Mouse (Mus musculus): ENCODE data around the gene Wnt5a.

Gene Wnt5a

DNA sequence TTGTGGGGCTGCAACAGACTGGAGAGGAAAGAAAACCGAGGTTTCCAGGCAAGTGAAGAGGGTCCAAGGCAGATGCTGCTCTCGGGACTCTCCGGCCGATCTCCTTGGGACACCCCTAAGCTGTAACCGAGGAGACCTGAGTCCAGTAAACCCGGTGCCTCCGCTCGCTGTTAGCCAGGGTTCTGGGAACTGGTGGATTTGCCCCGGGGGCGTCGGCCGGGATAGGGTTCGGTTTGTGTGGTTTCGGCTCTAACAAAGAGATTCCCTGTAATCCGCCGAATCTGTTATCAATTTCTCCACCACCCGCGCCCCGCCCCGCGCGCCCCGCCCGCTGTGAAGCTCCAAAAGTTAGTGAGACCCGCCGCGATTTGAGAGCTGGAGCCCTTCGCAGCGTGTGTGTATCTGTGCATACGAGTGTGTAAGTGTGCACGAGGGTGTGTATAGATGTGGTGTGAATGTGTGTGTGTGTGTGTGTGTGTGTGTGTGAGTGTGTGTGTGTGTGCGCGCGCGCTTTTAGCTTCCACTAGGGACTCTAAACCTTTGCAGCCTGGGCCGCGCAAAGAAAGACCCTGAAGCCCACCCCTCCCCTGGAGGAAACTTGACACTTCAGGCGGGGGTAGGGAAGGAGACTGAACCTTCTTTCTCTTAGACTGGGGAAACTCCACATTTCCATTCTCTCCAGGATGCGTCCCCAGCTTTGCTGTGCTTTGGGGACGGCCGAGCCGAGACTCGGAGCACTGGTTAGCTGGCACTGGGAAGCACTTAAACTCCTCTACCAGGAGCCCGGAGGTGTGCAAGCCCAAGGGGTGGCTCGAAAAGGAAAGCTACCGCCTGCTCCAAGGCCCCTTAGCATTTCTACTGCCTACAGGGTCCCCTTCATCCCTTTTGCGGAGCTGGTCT lies 5.1 kb downstream of the Wnt5a start:
- DNase-seq (ENCODE audit: low spot score in 2 of 2): peak in 1 of 2 experiments; percentile 26

- DNase-seq (ENCODE audit: low spot score in 2 of 2): peak in 1 of 2 experiments; percentile 50
Observed at GRCm38 (mm10) chr14:28510341-28511028, 5.9 kb downstream of the Wnt5a start.

DNA sequence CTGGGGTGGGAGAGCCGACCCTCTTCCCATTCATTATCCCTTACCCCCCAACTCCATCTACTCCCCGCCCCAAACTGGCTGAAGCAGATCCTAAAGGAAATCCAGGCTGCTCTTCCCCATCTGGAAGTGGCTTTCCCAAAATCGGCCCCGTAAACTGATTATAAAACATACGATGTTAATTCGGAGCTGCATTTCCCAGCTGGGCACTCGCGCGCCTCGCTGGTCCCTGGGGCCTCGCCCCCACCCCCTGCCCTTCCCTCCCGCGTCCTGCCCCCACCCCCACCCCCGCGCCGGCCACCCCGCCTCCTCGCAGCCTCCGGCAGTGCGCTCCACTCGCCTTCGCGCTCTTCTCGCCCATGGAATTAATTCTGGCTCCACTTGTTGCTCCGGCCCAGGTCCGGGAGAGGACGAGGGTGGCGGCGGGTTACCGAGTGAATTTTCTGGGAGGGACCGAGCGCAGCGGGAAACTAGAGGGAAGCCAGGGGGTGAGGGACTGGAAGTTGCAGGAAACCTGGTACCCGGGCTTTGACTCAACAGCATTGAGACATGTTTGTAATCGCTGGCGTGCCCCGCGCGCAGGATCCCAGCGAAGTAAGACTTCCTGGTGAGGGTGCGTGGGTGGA lies 6.6 kb downstream of the Wnt5a start:
- DNase-seq (ENCODE audit: low spot score in 2 of 2): peak in 1 of 2 experiments; percentile 15

DNA sequence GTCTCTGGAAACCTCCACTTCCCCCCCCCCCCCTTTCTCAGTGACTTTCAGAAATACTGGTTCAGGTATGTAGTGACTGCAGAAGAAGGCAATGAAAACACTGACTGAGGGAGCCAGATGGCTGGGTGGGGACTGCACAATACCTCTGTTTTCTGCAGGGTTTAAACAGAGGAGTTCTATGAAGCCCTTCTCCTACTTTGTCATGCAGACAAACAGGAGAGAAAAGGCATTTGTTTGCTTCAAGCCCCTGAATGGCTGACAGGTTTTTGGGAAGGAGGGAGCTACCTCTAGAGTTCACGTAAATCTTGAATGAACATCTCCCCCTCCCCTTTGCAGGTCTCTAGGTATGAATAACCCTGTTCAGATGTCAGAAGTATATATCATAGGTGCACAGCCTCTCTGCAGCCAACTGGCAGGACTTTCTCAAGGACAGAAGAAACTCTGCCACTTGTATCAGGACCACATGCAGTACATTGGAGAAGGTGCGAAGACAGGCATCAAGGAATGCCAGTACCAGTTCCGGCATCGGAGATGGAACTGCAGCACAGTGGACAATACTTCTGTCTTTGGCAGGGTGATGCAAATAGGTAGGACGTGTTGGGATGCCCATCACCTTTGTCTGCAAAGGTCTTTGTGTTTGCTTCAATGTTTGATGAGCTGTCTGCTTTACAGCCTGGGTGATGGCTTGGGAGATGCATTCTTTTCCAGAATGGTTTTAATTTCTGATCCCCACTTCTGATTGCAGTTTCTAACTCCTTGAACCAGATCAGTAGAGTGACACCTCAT lies 8.4 kb downstream of the Wnt5a start:
- no peak for DNase-seq (ENCODE audit: low spot score in 2 of 2)

- no peak for DNase-seq (ENCODE audit: low spot score in 2 of 2)
Observed at GRCm38 (mm10) chr14:28514171-28514570, 9.6 kb downstream of the Wnt5a start.

GRCm38 (mm10) chr14:28515331-28515730 lies 10.8 kb downstream of the Wnt5a start:
- DNase-seq (ENCODE audit: low spot score in 2 of 2): no peak

- DNase-seq (ENCODE audit: low spot score in 2 of 2): no peak
Observed at GRCm38 (mm10) chr14:28517631-28518560, 13.3 kb downstream of the Wnt5a start.

DNA sequence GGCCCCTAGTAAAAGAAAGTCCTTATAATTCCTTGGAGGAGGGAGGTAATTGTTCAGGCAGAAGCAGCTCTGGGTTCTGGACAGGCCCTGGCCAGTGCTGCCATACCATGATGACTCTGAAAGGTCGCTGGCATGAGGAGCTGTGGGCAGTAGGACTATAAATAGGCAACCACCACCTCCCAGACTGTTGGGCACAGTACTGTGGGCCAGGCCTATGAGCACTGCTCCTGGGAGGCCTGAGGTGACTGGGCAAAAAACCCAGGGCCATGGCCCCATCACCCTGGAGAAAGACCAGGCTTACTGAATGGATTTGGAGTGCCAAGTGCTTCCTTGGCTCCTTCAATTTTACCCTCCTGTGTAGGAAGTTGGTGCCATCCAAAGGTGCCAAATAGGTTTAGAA lies 16.6 kb downstream of the Wnt5a start:
- DNase-seq (ENCODE audit: low spot score in 2 of 2): no peak

GRCm38 (mm10) chr14:28522611-28523010 lies 18.1 kb downstream of the Wnt5a start:
- DNase-seq (ENCODE audit: low spot score in 2 of 2): no peak

GRCm38 (mm10) chr14:28525566-28525965 lies 21.0 kb downstream of the Wnt5a start:
- no peak for DNase-seq (ENCODE audit: low spot score in 2 of 2)

GRCm38 (mm10) chr14:28528151-28528685 lies 23.7 kb downstream of the Wnt5a start:
- no peak for DNase-seq (ENCODE audit: low spot score in 2 of 2)

DNA sequence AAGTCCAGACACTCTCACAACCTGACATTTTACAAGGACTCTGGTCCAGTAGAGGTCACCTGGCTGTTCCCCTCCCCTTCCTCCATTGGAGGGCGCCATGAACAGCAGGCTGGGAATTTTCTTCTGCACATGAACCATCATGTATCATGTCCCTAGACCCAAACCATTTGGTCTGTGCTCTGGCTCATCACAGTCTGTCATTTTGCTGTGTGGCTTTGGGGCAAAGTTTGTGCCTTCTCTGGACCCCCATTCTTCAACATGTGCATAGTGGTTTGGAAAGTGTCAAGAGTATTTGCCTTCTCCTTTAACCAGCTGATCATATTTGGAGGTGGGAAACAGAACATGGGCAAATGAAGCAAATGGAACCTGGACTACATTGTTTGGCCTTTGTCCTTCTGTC lies 27.0 kb downstream of the Wnt5a start:
- no peak for DNase-seq (ENCODE audit: low spot score in 2 of 2)

DNA sequence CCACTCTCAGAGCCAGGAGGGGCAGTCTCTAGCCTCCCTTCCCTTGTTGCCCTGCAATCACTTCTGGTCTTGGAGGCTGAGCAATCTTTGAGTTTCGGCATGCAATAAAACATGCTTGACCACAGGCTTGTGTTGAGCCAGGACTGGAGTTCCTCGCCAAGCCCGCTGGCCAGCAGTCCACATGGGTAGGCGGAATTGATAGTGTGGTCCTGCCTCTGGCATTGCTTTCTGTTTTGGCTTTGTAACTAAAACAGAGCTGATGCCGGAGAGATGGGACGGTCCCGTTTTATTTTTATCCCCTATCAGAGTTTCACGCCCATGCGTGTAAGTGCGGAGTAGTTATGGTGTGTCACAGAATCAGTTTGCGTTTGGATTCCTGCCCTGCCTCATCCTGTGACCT lies 28.4 kb downstream of the Wnt5a start:
- no peak for DNase-seq (ENCODE audit: low spot score in 2 of 2)

GRCm38 (mm10) chr14:28533876-28534275 lies 29.3 kb downstream of the Wnt5a start:
- no peak for DNase-seq (ENCODE audit: low spot score in 2 of 2)

- DNase-seq (ENCODE audit: low spot score in 2 of 2): peak in 1 of 2 experiments; percentile 10
Observed at GRCm38 (mm10) chr14:28535814-28536213, 31.3 kb downstream of the Wnt5a start.

GRCm38 (mm10) chr14:28539577-28539976 lies 35.0 kb downstream of the Wnt5a start:
- DNase-seq (ENCODE audit: low spot score in 2 of 2): no peak

- DNase-seq (ENCODE audit: low spot score in 2 of 2): no peak
Observed at GRCm38 (mm10) chr14:28542117-28542741, 37.7 kb downstream of the Wnt5a start.

- DNase-seq (ENCODE audit: low spot score in 2 of 2): no peak
Observed at GRCm38 (mm10) chr14:28561861-28562260, 57.3 kb downstream of the Wnt5a start.

Data from right cerebral cortex, adult 2 months (tissue).